Mouse (Mus musculus) MEL (cell line): ENCODE results near the gene Plcb1. TPM values are rescaled to one million over a fixed set of nuclear protein-coding genes. Genes with fewer than 3 reads are reported as not detected.

Source experiments
- DNase-seq: peaks from one replicate; pipeline ENCODE4 v3.0.0; 2011; ENCODE audit warnings: low read depth, low spot score
- H3K27ac ChIP-seq: 2 replicates; pipeline ENCODE4 v1.5.1; 2012; ENCODE audit warnings: low read depth, mild to moderate bottlenecking, control low read depth, low read length, moderate library complexity; ENCODE audit not compliant: control insufficient read depth
- H3K27me3 ChIP-seq, 2 experiments: fragments of 150-350 bp in 1 of 2; sonication (generic) in 1 of 2; 2 replicates each; pipeline ENCODE4 v1.6.1; 2012; ENCODE audit warnings: low read length in 2 of 2, mild to moderate bottlenecking in 2 of 2, improper control_type of control experiment in 1 of 2, moderate library complexity in 1 of 2; ENCODE audit not compliant: insufficient read depth in 2 of 2, control insufficient read depth in 1 of 2
- H3K36me3 ChIP-seq, 2 experiments: 2 replicates each; pipeline ENCODE4 v1.6.1; 2012 to 2014; ENCODE audit warnings: low read length in 2 of 2, improper control_type of control experiment in 1 of 2, inconsistent platforms in 1 of 2, mild to moderate bottlenecking in 1 of 2; ENCODE audit not compliant: insufficient read depth in 2 of 2, control insufficient read depth in 1 of 2
- H3K4me1 ChIP-seq, 2 experiments: fragments of 150-350 bp in 1 of 2; sonication (generic) in 1 of 2; 2 replicates each; pipeline ENCODE4 v1.6.1; 2012; ENCODE audit warnings: low read length in 2 of 2, improper control_type of control experiment in 1 of 2, mild to moderate bottlenecking in 1 of 2; ENCODE audit not compliant: insufficient read depth in 2 of 2, control insufficient read depth in 1 of 2
- H3K4me3 ChIP-seq, 2 experiments: fragments of 150-350 bp in 1 of 2; sonication (generic) in 1 of 2; 2 replicates each; pipeline ENCODE4 v1.5.1; 2012; ENCODE audit warnings: low read depth in 2 of 2, low read length in 2 of 2, mild to moderate bottlenecking in 2 of 2, moderate library complexity in 2 of 2, control low read depth in 1 of 2, improper control_type of control experiment in 1 of 2; ENCODE audit not compliant: control insufficient read depth in 1 of 2, insufficient read depth in 1 of 2
- H3K79me2 ChIP-seq: 2 replicates; pipeline ENCODE4 v1.6.1; 2012; ENCODE audit warnings: mild to moderate bottlenecking, low read length, moderate library complexity; ENCODE audit not compliant: control insufficient read depth, poor library complexity, insufficient read depth
- H3K9ac ChIP-seq: 2 replicates; pipeline ENCODE4 v1.6.1; 2012; ENCODE audit warnings: low read depth, mild to moderate bottlenecking, control low read depth, low read length, moderate library complexity; ENCODE audit not compliant: control insufficient read depth, poor library complexity, severe bottlenecking
- H3K9me3 ChIP-seq: fragments of 150-350 bp; sonication (generic); replicated peaks from 2 replicates; pipeline ENCODE4 v1.6.1; 2012; ENCODE audit warnings: mild to moderate bottlenecking, low read length, improper control_type of control experiment, moderate library complexity; ENCODE audit not compliant: insufficient read depth
- BHLHE40 ChIP-seq: IDR thresholded peaks from 2 replicates; pipeline ENCODE4 v1.6.1; 2012; ENCODE audit warnings: low read depth, mild to moderate bottlenecking, inconsistent platforms, low read length, improper control_type of control experiment, borderline replicate concordance
- CHD2 ChIP-seq: IDR thresholded peaks from 2 replicates; pipeline ENCODE4 v1.6.1; 2011; ENCODE audit warnings: low read length, improper control_type of control experiment
- ELF1 ChIP-seq: IDR thresholded peaks from 2 replicates; pipeline ENCODE4 v1.6.1; 2014; ENCODE audit warnings: low read depth, mild to moderate bottlenecking, inconsistent platforms, low read length, improper control_type of control experiment, moderate library complexity
- JUND ChIP-seq: IDR thresholded peaks from 2 replicates; pipeline ENCODE4 v1.6.1; 2011; ENCODE audit warnings: low read depth, mild to moderate bottlenecking, improper control_type of control experiment, low read length
- KAT2A ChIP-seq: conservative IDR thresholded peaks from 2 replicates; pipeline ENCODE4 v1.6.1; 2012; ENCODE audit warnings: low read depth, low read length, improper control_type of control experiment, inconsistent platforms
- MAFK ChIP-seq: IDR thresholded peaks from 2 replicates; pipeline ENCODE4 v1.6.1; 2011; ENCODE audit warnings: low read depth, mild to moderate bottlenecking, low read length, improper control_type of control experiment, borderline replicate concordance
- MEF2A ChIP-seq: IDR thresholded peaks from 2 replicates; pipeline ENCODE4 v1.6.1; 2014; ENCODE audit warnings: low read depth, mild to moderate bottlenecking, inconsistent platforms, low read length, improper control_type of control experiment; ENCODE audit not compliant: poor library complexity, insufficient replicate concordance, severe bottlenecking; ENCODE audit errors: extremely low read depth
- MYC ChIP-seq: IDR thresholded peaks from 2 replicates; pipeline ENCODE4 v1.6.1; 2011; ENCODE audit warnings: low read depth, mild to moderate bottlenecking, low read length, improper control_type of control experiment, moderate library complexity
- NELFE ChIP-seq: IDR thresholded peaks from 2 replicates; pipeline ENCODE4 v1.6.1; 2011; ENCODE audit warnings: low read depth, low read length, improper control_type of control experiment
- POLR2A ChIP-seq, 2 experiments: IDR thresholded peaks; 2 replicates each; pipeline ENCODE4 v1.6.1; 2011 to 2012; ENCODE audit warnings: low read length in 2 of 2, mild to moderate bottlenecking in 2 of 2, control low read depth in 1 of 2, improper control_type of control experiment in 1 of 2, low read depth in 1 of 2, moderate library complexity in 1 of 2; ENCODE audit not compliant: control insufficient read depth in 1 of 2, insufficient read depth in 1 of 2, poor library complexity in 1 of 2
- POLR2AphosphoS5 ChIP-seq: IDR thresholded peaks from 2 replicates; pipeline ENCODE4 v1.6.1; 2012; ENCODE audit warnings: low read depth, borderline replicate concordance, mild to moderate bottlenecking, inconsistent platforms, low read length, moderate library complexity, mixed read lengths
- SMC3 ChIP-seq: IDR thresholded peaks from 2 replicates; pipeline ENCODE4 v1.6.1; 2011; ENCODE audit warnings: low read depth, low read length, improper control_type of control experiment
- UBTF ChIP-seq: IDR thresholded peaks from 2 replicates; pipeline ENCODE4 v1.6.1; 2012; ENCODE audit warnings: low read depth, mild to moderate bottlenecking, inconsistent platforms, low read length, improper control_type of control experiment, moderate library complexity, borderline replicate concordance; ENCODE audit not compliant: insufficient read depth
- ZMIZ1 ChIP-seq: IDR thresholded peaks from 2 replicates; pipeline ENCODE4 v1.6.1; 2012; ENCODE audit warnings: low read depth, mild to moderate bottlenecking, inconsistent platforms, low read length, improper control_type of control experiment, moderate library complexity
- ZNF384 ChIP-seq: IDR thresholded peaks from 2 replicates; pipeline ENCODE4 v1.6.1; 2012; ENCODE audit warnings: low read depth, mild to moderate bottlenecking, inconsistent platforms, low read length, improper control_type of control experiment
- polyA plus RNA-seq, 2 experiments: library from polyadenylated mRNA; stranded (reverse) in 1 of 2; unstranded in 1 of 2; fragments of >175 nt in 1 of 2; fragments of >200 nt in 1 of 2; gene quantifications; 2 replicates each; pipeline versions ENCODE4 v1.2.1 to v1.2.4; 2012; ENCODE audit warnings: low replicate concordance in 2 of 2, low read depth in 1 of 2; ENCODE audit not compliant: insufficient read length in 2 of 2, insufficient read depth in 1 of 2, missing spikeins in 1 of 2
- total RNA-seq: library from RNA; depleted of rRNA; stranded (reverse); fragments of 300-350 nt; gene quantifications from 2 replicates; pipeline ENCODE4 v1.2.3, GENCODE M21; 2012

Gene Plcb1
- total and polyA plus RNA-seq, 3 experiments = not detected

- TF ChIP-seq UBTF = no peak
- TF ChIP-seq SMC3 = no peak
- no peak overlapping the region for H3K27ac ChIP-seq
These were observed 134.9 kb downstream of the Plcb1 start for GRCm38 (mm10) chr2:134920611-134921280.

GRCm38 (mm10) chr2:134922636-134923375 is 136.9 kb downstream of the Plcb1 start:
- Histone ChIP-seq H3K9me3 (no peaks in the 10 kb centered on the region), H3K4me1 (no peaks in the 10 kb centered on the region), H3K36me3 (no peaks in the 10 kb centered on the region), H3K27me3 (no peaks in the 10 kb centered on the region), H3K9ac (no peak overlapping the region), H3K4me3 (no peak overlapping the region), H3K27ac (no peak overlapping the region), H3K79me2 (no peaks in the 10 kb centered on the region)
- TF ChIP-seq BHLHE40 = no peak
- no peak for TF ChIP-seq POLR2A (IDR thresholded peaks at IDR 0.05; ENCODE audit: control insufficient read depth in 1 of 2, insufficient read depth in 1 of 2, low read depth in 1 of 2, low read length in 2 of 2, poor library complexity in 1 of 2)
- TF ChIP-seq ELF1 = no peak
- TF ChIP-seq KAT2A = no peak
- no peak for TF ChIP-seq JUND
- TF ChIP-seq NELFE = no peak
- TF ChIP-seq MYC = no peak
- TF ChIP-seq ZMIZ1 = no peak
- no peak for DNase-seq

More at GRCm38 (mm10) chr2:134920611-134921280, 134.9 kb downstream of the Plcb1 start:
- H3K27me3 ChIP-seq = no peaks in the 10 kb centered on the region
- DNase-seq = no peak
- H3K4me1 ChIP-seq = no peaks in the 10 kb centered on the region
- no peak overlapping the region for H3K4me3 ChIP-seq
- no peaks in the 10 kb centered on the region for H3K79me2 ChIP-seq
- H3K36me3 ChIP-seq = no peaks in the 10 kb centered on the region
- no peak overlapping the region for H3K9ac ChIP-seq
- no peaks in the 10 kb centered on the region for H3K9me3 ChIP-seq

- no peak overlapping the region for H3K9ac ChIP-seq
- H3K4me1 ChIP-seq = no peaks in the 10 kb centered on the region
- no peaks in the 10 kb centered on the region for H3K9me3 ChIP-seq
- no peaks in the 10 kb centered on the region for H3K36me3 ChIP-seq
- H3K4me3 ChIP-seq = no peak overlapping the region
- no peak for TF ChIP-seq POLR2AphosphoS5
- no peak for TF ChIP-seq MYC
- TF ChIP-seq UBTF = no peak
- TF ChIP-seq MEF2A = no peak
- TF ChIP-seq ZNF384 = no peak
- TF ChIP-seq CHD2 = no peak
- TF ChIP-seq KAT2A = no peak
- no peak for TF ChIP-seq MAFK
- no peaks in the 10 kb centered on the region for H3K79me2 ChIP-seq
- no peaks in the 10 kb centered on the region for H3K27me3 ChIP-seq
- DNase-seq = no peak
- no peak overlapping the region for H3K27ac ChIP-seq
These were observed 138.3 kb downstream of the Plcb1 start for GRCm38 (mm10) chr2:134924143-134924655.
